Mouse (Mus musculus) cerebellum, postnatal 36 days (tissue): ENCODE measurements around the gene Kazn.
A peak's percentile ranks its signal among the peaks of the same experiment; 100 is the strongest.

ENCODE experiments used
- DNase-seq, 2 experiments: peaks; one replicate each; pipeline ENCODE4 v3.0.0; 2021 to 2022; ENCODE audit warnings: mixed read lengths in 2 of 2

Gene Kazn

DNA sequence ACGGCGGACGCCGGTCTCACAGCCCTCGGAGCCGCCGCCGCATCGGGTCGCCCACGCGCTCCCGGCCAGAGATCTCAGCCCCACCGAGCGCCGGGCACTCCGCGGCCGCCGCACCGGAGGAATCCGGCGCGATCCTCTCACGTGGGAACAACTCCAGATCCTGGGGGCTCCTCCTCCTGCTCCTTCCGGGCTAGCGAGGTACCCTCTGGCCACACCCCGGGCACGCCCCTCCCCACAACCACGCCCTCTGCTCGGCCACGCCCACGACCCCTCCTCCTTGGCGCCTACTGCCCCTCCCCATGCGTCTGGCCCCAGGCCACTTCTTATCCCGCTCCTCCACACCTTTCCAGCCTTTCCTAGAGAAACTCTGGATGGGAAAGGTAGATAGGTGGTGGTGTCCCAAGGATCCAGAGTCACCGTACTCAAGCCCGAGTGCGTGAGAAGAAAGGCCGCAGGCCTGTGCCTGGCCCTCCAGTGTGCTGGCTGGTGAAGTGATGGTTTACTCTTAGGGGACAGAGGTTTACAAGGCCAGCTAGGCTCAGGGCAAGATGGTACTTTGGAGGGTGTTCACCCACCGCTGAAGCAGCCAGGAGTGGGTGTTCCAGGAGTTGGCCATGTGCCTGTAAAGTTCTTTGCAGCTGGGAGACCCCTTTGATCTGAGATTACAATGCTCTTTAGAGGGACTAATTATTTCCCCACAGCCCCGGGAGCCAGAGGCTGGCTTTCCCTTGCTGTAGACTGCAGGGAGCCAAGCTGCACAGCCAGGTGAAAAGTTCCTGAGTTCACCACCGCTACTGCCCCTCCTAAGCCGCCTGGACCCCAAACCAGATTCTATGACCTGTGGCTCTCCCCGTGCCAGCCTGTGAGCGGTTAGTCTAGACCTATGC lies at the start of gene Kazn:
TSS of gene Kazn (minus strand) at position 162 of the 887 bp plus-strand sequence.
- DNase-seq: peak; percentile 67 to 78

DNA sequence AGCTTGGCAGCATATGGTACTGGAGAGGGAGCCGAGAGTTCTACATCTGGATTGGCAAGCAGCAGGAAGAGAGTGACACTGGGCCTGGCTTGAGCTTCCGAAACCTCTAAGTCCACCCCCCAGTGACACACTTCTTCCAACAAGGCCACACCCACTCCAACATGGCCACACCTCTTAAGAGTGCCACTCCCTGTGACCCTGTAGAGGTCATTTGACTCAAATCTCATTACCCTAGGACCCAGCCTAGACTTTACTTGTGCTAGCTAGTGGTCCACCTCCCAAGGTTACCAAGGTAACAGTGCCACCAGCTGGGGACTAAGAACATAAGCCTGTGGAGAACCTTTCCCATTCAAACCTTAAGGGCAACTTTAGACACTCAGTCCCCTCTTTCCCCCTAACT lies 46.3 kb upstream of the Kazn start:
- DNase-seq: no peak

DNA sequence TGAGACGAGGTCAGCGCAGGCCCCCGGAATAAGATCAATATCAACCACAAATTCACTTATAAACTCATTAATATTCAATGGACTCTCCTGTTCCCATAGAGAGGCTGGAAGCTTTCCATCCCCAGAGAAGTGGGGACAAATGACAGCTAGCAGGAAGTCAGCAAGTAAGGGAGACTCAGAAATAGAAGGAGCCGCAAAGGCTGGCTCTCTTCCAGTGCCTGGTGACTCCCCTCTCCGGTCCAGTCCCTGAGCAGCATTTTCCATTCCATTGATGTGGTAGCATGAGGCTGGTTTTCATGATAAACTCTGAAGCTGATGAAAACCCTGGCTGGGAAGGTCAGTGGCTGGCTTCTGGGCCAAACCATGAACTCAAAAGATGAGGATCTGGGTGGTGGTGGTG lies 44.7 kb upstream of the Kazn start:
- no peak for DNase-seq

DNA sequence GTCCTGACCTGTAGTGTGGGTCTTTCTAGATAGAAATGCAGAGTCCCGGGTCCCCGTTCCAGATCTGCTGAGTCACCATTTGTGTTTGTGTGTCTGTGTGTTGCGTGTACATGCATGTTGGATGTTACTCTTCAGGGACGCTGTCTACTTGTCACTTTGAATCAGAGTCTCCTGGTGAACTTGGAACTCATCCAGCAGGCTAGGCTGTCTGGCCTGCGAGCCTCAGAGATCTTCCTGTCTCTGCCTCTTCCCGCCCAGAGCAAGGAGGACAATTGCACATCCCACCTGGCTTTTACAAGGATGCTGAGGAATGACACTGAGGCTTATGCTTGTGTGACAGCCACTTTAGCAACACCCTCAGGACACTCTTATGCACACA lies 39.0 kb upstream of the Kazn start:
- peak; percentile 30 to 50 for DNase-seq

DNA sequence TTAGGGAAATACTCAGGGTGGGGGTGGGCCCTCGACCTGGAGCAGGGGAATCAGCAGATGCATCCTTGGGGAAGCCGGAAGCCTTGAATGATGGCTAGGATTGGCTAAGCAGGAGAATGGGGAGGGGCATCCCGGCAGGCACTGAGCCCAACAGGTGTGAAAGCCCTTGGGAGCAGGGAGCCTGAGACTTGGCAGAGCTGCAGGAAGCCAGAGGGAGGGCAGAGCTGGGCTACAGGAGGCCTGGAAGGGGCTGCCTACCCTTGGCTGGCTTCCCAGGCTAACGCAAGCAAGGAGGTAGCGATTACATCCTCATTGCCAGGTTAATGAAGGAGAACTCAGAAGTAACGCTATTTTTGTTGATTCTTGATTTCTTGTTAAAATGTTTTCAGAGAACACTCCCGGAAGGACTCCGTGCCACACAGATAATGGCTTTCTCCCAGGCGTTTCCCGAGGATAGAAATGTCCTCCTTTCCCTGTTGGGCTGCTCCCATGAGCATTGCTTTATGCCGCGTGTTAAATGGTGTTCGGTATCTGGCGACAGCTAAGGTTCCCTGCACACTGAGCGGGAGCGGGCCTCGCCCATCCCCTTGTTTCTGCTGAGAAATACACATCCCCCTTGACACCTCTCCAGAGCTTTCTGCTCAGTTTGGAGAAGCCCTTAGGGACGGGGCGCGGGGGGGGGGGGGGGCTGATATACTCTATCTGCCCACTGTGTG lies 38.4 kb upstream of the Kazn start:
- peak; percentile 56 to 64 for DNase-seq

DNA sequence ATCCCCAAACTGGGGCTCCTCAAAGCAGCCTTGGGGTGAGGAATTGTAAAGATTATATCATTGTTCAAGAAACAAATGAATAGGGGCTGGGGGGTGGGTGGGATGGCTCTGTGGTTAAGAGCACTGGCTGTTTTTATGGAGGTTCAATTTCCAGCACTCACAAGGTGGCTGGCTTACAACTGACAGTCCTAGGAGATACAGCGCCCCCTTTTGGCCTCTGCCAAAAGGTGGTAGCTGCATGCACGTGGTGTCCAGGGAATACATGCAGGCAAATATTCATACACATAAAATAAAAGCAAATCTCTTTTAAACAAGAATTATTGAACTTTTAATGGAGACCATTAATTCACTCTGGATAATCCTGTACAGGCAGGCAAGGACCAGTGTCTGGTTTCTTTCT lies 36.0 kb upstream of the Kazn start:
- no peak for DNase-seq

DNA sequence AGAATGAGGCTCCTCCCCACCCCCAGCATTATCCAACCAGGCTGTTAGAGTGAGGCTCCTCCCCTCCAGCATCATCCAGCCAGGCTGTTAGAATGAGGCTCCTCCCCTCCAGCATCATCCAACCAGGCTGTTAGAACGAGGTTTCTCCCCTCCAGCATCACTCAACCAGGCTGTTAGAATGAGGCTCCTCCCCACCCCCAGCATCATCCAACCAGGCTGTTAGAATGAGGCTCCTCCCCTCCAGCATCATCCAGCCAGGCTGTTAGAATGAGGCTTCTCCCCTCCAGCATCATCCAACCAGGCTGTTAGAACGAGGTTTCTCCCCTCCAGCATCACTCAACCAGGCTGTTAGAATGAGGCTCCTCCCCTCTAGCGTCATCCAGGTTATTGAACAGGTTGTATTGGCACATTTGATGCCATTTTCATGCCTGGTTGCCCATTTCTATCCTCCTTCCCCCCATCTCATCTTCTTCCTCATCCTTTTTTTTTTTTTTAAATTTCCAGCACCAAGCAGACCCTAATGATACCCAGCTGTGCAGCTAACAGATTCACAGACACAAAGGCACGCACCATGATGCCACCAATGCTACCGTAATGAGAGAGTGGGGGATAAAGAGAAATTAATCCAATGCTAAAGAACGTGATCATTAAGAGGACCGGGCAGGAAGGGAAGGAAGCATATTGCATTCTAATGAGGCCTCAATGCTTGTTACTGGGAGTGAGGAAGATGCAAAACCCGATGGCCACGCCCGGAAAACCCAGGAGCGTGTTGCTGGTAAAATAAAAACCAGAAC lies 35.4 kb upstream of the Kazn start:
- no peak for DNase-seq

DNA sequence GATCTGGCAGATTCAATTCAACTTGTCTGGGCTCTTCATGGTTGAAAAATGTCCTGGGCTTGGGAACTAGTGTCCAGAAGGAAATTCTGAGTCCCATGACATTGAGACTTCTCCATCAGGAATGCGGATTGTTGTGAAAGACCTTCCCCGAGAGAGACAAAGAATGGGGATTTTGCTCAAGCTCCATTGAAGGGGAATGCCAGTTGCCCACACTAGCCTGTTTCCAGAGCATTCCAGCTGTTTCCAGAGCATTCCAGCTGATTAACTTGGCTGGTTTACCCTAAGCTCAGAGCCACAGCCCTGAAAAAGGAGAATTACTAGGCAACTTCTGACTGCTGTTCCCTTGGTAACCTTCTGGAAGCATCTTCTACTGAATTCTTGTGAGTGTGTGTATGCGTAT lies 32.3 kb upstream of the Kazn start:
- no peak for DNase-seq

DNA sequence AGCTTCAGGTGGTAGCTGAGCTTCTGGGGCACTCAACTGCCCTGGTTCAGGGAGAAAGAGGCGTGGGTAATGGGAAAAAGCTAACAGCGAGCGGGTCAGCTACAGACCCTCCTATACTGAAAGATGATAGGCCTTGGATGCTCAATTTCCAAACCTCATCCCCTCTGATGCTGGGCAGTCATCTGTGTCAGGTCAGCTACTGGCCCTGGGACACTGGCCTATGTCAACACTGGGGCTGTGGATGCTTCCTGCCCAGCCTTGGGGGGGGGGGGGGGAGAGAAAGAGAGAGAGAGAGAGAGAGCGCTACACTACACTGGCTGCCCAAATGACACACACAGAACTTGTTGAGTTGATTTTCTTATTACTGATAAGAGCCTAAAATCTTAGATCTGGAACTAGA lies 28.6 kb upstream of the Kazn start:
- DNase-seq: no peak

DNA sequence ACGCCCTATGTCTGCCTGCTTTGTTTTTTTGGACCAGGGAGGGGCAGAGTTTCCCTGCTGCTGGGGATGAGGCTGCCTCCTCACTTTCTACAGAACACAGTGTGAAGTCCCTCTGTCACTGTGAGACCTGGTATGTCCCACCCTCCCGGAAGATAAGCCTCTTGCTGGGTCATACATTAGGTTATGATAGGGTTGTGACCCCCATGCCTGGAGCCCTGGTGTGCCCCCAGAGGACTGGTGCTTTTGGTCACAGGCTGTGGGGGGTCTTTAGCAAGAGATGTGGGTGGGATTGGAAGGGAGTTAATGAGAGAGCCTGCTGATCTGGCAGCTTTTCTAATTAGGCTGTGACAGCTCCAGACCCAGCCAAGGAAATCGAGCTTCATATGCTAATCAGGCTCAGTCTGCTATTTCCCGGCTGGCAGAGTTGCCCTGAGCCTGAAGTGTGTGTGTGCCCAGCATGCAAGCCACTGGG lies 28.2 kb upstream of the Kazn start:
- DNase-seq: peak in 1 of 2 experiments; percentile 17

DNA sequence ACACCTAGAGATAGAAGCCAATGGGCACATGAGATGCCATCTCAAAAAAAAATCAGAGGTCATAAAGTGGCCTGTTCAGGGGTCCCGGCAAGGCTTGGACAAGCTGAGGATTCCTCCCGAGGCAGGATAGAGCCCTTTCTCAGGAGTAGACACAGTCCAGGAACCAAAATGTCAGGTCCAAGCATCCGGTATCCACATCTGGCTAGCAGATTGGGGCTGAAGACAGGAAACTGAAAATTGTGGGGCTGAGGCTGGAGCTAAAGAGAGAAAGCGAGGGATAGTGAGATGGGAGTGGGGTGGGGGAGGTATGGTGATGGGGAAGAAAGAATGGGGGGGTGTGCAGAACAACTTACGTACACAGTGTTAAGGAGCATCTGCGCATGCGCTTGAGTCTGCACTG lies 25.1 kb upstream of the Kazn start:
- no peak for DNase-seq

DNA sequence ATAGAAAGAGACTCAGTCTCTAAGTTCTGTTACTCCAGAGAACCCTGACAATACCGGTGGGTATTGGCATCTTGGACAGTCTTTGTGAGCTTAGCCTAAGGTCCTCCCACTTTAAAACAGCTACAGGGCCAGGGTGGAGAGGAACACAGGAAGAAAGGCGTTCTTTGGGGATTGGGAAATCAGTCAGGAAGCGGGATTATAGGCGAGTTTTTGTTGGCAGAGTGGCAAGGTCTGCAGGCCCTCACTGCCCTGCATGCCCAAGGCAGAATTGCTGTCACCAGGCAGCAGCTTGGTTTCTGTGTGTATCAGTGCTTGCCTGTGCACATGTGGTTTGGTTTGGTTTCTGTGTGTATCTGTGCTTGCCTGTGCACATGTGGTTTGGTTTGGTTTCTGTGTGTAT lies 22.5 kb upstream of the Kazn start:
- no peak for DNase-seq

DNA sequence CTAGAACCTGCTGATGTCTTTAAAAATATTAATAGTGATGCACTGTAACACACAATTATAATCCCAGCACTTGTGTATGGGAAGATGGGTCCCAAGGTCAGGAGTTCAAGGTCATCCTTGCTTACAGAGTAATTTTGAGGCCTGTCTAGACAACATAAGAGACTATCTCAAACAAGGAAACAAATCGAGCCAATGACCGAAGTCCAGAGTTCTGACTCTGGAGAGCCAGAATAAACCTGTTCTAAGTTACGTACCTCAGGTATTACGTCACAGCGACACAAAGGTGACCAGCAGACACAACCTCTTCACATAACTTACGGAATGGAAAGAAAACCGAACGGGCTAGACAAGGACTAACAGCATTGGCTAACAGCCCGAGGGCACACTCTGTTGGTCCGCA lies 19.5 kb upstream of the Kazn start:
- no peak for DNase-seq

DNA sequence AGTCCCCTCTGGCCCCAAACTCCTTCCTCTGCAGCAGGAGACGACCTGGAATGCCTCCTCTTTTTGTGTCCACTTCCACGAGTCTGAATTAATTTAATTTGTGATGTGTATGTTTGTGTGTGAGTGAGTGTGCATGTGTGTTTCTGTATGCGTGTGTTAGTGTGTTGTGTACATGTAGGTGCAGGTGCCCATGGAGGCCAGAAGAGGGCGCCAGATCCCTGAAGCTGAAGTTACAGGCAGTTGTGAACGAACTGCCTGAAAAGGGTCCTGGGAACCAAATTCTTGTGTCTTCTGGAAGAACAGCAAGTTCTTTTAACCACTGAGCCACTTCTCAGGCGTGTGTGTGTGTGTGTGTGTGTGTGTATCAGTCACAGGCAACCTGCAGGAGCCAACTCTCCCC lies 14.9 kb upstream of the Kazn start:
- no peak for DNase-seq

DNA sequence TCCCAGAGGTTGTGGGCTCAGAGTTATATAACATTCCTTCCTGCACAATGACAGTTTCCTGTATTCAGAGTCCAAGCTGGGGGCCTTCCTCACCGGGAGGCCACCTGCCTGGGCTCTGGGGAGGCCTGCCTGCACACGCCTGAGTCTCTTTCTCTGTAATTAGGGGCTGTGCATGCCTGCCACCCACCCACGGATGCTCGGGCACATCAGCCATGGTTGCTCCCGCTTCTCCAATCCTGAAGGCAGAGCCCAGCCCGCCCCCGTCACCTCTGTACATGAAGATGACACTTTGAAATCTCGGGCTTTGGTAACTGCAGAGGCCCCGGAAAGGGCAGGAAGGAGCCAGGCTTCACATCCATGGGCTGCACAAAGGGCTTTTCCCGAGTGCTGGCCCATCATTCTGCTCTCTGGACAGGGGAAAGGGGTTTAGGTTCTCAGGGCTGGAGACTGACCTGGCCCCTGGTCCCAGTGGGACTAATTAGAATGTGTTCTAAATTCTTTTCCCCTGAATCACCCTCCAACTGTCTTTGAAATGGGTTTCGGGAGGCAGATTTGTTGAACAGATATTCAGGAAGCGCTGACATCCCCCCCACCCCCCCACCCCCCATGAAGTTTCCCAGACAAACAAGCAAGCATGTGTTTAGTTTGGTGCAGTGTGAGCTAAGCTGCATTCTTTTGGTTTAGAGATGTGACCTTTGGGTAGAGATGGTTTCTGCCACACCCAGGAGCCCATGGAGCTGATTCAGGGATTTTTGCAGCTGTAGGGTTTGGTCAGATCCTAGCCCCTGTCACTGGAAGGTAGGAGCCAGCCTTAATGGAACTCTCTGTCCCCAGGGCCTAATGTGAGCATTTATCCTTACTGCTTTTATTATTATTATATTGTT lies 12.5 kb upstream of the Kazn start:
- DNase-seq: no peak

DNA sequence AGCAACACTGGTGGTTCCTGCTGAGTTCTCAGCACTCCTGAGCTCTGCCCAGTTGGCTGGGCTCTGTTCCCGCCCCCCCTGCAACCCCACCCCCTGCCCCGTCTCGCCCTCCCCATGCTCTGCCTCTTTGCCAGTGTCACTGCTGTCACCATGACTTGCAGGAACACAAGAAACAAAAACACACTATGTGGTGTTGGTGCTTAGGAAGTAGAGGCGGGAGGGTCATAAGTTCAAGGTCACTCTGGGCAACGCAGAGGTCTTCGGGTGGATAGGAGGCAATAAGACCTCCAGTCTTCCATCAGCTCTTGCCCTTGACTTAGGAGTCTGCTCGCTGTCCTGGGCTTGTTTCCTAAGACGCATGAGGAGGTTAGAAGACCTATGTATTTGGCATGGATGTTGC lies 10.9 kb upstream of the Kazn start:
- DNase-seq: no peak

DNA sequence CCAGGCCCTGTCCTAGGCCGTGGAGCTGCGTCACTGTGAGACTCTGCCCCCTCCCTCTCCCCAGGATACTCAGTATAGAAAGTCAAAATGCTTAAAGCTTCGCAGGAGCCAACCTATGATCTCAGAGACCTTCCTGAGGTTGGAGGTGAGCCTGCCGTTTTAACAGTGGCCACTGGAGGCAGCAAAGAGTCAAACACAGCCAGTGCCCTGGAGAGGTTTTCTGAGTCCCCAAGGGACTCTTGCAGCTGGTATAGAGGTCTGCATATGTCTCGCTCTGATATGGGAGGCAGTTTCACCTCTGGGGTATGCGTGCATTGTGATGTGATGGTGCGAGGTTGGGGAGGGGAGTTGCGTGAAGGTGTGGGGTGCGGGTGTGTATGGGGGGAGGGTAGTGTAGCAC lies 10.2 kb upstream of the Kazn start:
- peak; percentile 68 to 77 for DNase-seq

DNA sequence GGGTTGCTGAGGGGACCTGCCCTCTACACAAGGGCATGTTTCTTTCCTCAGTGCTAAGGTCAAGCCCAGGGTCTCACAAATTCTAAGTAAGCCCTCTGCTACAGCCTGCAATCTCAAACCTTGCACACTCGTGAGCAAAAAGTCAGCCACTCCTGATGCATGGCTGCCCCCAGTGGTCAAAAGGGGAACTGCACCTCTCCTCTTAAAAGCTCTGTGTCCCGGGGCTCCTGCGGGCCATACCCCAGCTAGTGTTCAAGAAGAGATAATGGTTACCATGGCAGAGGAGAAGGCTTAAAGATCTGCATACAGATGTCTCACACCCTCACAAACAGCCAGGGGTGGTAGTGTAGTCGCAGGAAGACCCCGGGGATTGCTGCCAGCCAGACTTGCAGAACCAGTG lies 9.2 kb upstream of the Kazn start:
- peak; percentile 89 to 93 for DNase-seq

DNA sequence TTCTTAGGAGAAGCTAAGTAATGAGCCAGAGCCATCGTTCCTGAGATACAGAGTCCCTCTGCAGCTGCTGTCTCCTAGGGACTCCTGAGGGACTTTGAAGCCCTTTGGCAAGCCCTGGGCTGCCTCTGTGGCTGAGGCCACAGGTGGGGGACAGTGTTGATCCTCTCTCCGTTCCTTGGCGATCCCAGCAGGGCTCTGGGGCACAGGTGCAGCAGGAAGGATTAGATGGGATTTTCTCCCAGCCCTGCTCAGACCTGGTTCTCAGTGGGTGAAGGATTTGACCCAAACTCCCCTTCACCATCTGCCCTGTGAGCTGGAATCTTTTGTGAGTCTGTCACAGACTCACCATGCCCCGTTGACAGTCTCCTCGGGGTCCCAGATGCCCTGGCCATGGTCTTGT lies 7.5 kb upstream of the Kazn start:
- DNase-seq: no peak

DNA sequence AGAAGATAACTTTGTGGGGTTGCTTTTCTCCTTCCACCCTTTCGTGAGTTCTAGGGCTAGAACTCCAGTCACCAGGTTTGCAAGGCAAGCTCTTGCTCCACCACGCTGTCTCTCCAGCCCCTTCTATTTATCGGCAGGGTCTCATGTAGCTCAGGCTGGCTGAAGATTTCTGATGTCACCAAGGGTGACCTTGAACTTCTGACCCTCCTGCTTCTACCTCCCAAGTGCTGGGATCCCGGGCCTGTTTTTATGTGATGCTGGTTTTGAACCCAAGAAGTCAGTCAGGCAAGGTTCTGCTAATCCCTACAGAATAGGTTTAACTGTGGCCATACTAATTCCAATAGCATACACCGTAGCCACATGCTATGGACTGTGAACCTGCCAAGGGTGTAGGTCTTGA lies 5.4 kb upstream of the Kazn start:
- DNase-seq: no peak

DNA sequence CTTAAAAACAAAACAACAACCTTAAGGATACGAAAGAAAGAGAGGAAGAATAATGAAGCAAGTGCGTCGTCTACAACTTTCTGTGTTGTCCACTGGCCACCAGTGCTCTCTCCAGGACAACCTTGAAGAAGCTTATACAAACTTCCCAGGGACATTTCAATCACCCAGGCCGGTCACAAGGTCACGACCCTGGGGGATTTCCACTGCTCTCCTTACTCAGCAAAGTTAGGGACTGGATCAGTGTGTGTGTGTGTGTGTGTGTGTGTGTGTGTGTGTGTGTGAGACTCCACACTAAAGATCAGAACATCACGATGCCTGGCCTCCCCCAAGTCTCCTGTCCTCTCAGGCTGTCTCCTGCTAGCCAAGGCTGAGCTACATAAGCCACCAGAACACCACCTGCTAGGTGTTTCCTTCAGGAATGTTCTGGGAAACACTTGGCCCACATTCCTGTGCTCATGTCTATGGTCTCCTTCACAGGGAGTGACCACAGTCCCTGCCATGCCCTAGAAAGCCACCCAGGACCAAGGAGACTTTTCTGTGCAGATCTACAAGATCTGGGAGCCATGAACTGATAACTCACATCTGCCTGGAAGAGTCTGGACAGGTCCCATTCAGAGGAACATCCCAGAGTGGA lies 3.7 kb upstream of the Kazn start:
- no peak for DNase-seq

DNA sequence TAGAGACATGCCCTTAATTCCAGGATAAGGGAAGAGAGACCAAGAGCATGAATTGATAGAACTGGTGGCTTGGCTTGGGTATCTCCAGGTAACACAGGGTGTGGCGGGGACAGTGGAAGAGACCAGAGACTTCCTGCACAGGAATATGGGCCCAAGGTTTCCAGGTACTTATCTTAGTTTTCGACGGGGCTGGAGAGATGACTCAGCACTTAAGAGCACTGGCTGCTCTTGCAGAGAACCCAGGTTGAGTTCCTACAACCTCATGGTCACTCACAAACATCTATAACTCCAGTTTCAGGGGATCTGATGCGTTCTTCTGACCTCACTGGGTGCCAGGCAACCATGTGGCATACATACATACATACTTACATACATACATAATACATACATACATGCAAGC lies 3.0 kb upstream of the Kazn start:
- DNase-seq: no peak
